Mouse (Mus musculus) liver, embryonic 16.5 days (tissue): ENCODE results near the gene Ankdd1b. TPM values are rescaled to one million over a fixed set of nuclear protein-coding genes. Genes with fewer than 3 reads are reported as not detected.
A peak's percentile ranks its signal among the peaks of the same experiment; 100 is the strongest.

Experiments
- ATAC-seq: fragments of 200-750 bp; cut with Nextera tagmentation; 2 replicates; pipeline ENCODE4 v1.8.0; 2017; ENCODE audit warnings: low read depth, mild to moderate bottlenecking, moderate number of reproducible peaks, moderate library complexity
- H3K27ac ChIP-seq: fragments of 300-500 bp; sonication (generic); 2 replicates; pipeline ENCODE4 v1.5.1; 2014; ENCODE audit warnings: mild to moderate bottlenecking, low read length
- H3K27me3 ChIP-seq: fragments of 300-500 bp; sonication (generic); 2 replicates; pipeline ENCODE4 v1.6.1; 2014; ENCODE audit warnings: low read depth, low read length, mixed read lengths; ENCODE audit not compliant: control insufficient read depth, insufficient read depth
- H3K36me3 ChIP-seq: fragments of 300-500 bp; sonication (generic); 2 replicates; pipeline ENCODE4 v1.6.1; 2014; ENCODE audit warnings: mild to moderate bottlenecking; ENCODE audit not compliant: control insufficient read depth, insufficient read depth
- H3K4me1 ChIP-seq: fragments of 300-500 bp; sonication (generic); 2 replicates; pipeline ENCODE4 v1.6.1; 2014; ENCODE audit warnings: low read depth, low read length, mixed read lengths; ENCODE audit not compliant: control insufficient read depth
- H3K4me2 ChIP-seq: fragments of 300-500 bp; sonication (generic); 2 replicates; pipeline ENCODE4 v1.6.1; 2014; ENCODE audit warnings: low read depth, low read length, mixed read lengths
- H3K4me3 ChIP-seq: fragments of 300-500 bp; sonication (generic); 2 replicates; pipeline ENCODE4 v1.5.1; 2014; ENCODE audit warnings: low read depth, mild to moderate bottlenecking, low read length
- H3K9ac ChIP-seq: fragments of 300-500 bp; sonication (generic); 2 replicates; pipeline ENCODE4 v1.6.1; 2014; ENCODE audit warnings: low read depth, low read length
- H3K9me3 ChIP-seq: fragments of 300-500 bp; sonication (generic); replicated peaks from 2 replicates; pipeline ENCODE4 v1.6.1; 2016; ENCODE audit warnings: low read length; ENCODE audit not compliant: control insufficient read depth
- WGBS: fragments of 180-500 bp; shearing (Covaris S2); extraction: QIAGEN DNeasy Blood & Tissue Kit; methylation state at CpG from one replicate; pipeline ENCODE4 v1.1.7; 2014; ENCODE audit not compliant: insufficient replicate concordance; 5-methylcytosine and 5-hydroxymethylcytosine counted together
- polyA plus RNA-seq: library from polyadenylated mRNA; unstranded; fragments of >200 nt; fragmentation: Nextera tagmentation; extraction: Ambion mirVana; gene quantifications from 2 replicates; pipeline ENCODE4 v1.2.1, GENCODE M21; 2015

Ankdd1b gene
- polyA plus RNA-seq, 1 experiment from 2014 or later, result not detected

DNA sequence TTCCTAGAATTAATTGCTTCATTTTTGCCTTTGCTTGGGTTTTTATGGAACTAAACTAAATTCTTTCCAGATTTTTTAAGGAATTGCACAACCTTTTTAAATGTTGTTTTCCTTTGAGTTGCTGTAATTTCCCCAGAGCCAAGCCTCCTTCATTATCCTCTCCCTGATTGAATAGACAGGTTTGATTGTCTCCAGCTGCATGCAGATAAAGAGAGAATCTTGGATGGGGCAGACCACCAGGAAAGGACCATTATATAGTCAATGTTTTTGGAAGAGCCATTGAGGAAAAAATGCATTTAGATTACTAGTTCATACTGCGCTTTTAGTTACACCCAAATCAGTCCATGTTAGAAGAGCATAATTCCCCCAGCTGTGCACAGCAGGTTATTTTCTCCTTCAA lies 62.2 kb downstream of the Ankdd1b start:
- Histone ChIP-seq H3K9me3 (no peaks in the 10 kb centered on the region), H3K9ac (no peak overlapping the region), H3K4me1 (no peaks in the 10 kb centered on the region), H3K4me2 (no peak overlapping the region), H3K36me3 (peaks cover 32% of the 10 kb centered on the region), H3K4me3 (no peak overlapping the region), H3K27me3 (no peaks in the 10 kb centered on the region), H3K27ac (no peak overlapping the region)
- no peak for ATAC-seq
- WGBS, result 88% methylated on average over 1 of the region's 1 CpGs

- H3K4me2 ChIP-seq, result no peak overlapping the region
- no peak for ATAC-seq
- H3K4me3 ChIP-seq, result no peak overlapping the region
- H3K9ac ChIP-seq, result no peak overlapping the region
- no peak overlapping the region for H3K27ac ChIP-seq
- H3K27me3 ChIP-seq, result no peaks in the 10 kb centered on the region
- H3K9me3 ChIP-seq, result no peaks in the 10 kb centered on the region
- 65% methylated on average over 4 of the region's 4 CpGs for WGBS
- H3K4me1 ChIP-seq, result no peaks in the 10 kb centered on the region
- peaks cover 41% of the 10 kb centered on the region for H3K36me3 ChIP-seq
Measured at GRCm38 (mm10) chr13:96407040-96407439, 64.0 kb downstream of the Ankdd1b start.

DNA sequence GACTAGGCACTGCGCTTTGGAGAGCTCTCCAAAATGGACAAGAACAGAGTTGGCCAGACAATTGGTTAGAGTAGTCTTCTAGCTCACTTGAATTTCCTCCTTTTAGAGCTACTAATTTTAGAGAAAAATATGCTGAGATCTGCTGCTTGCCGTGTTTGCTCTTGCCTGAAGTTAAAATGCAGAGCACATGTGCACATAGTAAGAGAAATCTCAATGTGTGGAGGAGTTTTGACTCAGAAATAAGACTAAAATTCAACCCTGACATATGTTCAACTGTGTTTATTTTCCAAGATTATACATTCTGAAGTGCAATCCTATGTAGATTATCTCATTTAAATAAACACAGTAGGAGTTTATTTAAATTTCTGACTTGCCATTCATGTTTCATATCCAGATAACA lies 65.5 kb downstream of the Ankdd1b start:
- no peak overlapping the region for H3K4me2 ChIP-seq
- peaks cover 50% of the 10 kb centered on the region for H3K36me3 ChIP-seq
- no peaks in the 10 kb centered on the region for H3K9me3 ChIP-seq
- no peak for ATAC-seq
- H3K9ac ChIP-seq, result no peak overlapping the region
- 74% methylated on average over 2 of the region's 2 CpGs for WGBS
- H3K27ac ChIP-seq, result no peak overlapping the region
- H3K27me3 ChIP-seq, result no peaks in the 10 kb centered on the region
- H3K4me1 ChIP-seq, result no peaks in the 10 kb centered on the region
- no peak overlapping the region for H3K4me3 ChIP-seq

DNA sequence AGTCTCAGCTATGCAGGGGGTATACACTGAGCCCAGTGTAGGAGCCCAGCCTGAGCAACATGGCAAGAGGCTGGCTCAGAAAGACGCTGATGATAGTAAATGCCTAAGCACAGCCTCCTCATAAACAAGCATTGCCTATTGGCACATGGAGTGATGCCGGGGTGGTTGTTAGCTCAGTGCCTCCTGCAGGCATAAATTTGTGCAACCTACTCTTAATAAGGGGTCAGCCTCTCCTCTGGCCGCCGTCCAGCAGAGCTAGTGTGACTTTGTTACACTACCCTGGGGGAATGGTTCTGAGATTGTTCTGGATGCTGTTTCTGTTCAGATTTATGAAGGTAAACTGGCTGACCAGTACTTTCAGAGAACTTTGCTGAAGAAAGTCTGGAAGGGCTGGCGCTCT lies 69.7 kb downstream of the Ankdd1b start:
- H3K4me1 ChIP-seq, result no peaks in the 10 kb centered on the region
- H3K4me2 ChIP-seq, result no peak overlapping the region
- no peaks in the 10 kb centered on the region for H3K9me3 ChIP-seq
- H3K27me3 ChIP-seq, result no peaks in the 10 kb centered on the region
- H3K9ac ChIP-seq, result no peak overlapping the region
- H3K4me3 ChIP-seq, result no peak overlapping the region
- H3K36me3 ChIP-seq, result peaks cover 64% of the 10 kb centered on the region
- WGBS, result 85% methylated on average over 5 of the region's 5 CpGs
- no peak for ATAC-seq
- no peak overlapping the region for H3K27ac ChIP-seq

GRCm38 (mm10) chr13:96389301-96389700 lies 81.7 kb downstream of the Ankdd1b start:
- H3K4me2 ChIP-seq, result peak overlapping the region; percentile 93
- no peak for ATAC-seq
- peak overlapping the region; percentile 95 for H3K4me3 ChIP-seq
- peak overlapping the region; percentile 86 for H3K9ac ChIP-seq
- H3K36me3 ChIP-seq, result peaks cover 14% of the 10 kb centered on the region
- H3K27ac ChIP-seq, result no peak overlapping the region
- WGBS, result 26% methylated on average over 2 of the region's 2 CpGs
- no peaks in the 10 kb centered on the region for H3K27me3 ChIP-seq
- peaks cover 11% of the 10 kb centered on the region for H3K4me1 ChIP-seq
- no peaks in the 10 kb centered on the region; the same call in 1 of the 2 replicates for H3K9me3 ChIP-seq

DNA sequence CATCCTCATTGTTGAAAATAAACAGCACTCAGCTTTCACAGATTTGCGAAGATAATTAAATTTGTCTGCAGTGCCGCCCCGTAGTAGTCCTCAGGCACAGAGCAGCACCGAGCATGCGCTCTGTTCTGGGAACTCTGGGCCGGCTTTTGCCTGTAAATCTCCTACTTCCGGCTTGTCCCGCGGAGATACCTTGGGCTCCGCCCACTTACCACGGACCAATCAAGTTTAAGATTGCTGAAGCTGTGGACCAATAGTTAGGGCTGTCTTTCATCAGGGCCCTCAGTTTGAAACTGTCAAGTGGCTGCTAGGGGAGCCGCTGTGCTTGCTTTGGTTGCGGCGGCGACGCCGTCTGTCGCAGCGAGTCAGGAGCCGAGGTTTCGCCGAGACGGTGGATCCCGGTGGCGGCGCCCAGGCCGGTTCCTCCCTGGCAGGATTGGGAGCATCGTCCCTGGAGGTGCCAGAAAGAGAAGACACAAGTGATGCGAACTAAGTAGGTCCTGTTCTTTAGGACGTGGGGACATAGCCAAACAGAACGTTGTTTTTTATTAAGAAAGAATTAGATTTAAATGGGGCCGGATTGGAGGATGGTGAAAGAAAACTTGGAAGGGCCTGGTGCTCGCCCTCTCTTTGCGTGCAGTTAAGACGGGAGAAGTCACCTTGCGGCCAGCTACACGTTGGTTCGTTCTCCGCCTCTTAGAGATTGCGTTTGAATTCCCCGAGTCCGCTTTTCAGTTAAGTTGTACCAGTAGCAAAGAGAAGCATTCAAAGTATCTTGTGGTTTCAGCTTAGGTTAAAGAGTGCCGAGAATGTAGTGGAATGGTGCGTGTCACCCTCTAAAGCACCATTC lies 82.7 kb downstream of the Ankdd1b start, which contains the start of gene Poc5:
Gene Poc5 (plus strand): TSS at position 253 of the 847 bp plus-strand sequence.
- WGBS, result under 1% methylated on average over 44 of the region's 44 CpGs
- peak within 1 kb of the TSS; percentile 95 for H3K4me3 ChIP-seq
- H3K4me1 ChIP-seq, result peaks cover 11% of the 10 kb centered on the region
- peaks cover 10% of the 10 kb centered on the region; the same call in 1 of the 2 replicates for H3K36me3 ChIP-seq
- H3K9me3 ChIP-seq, result no peaks in the 10 kb centered on the region; the same call in 1 of the 2 replicates
- peak within 1 kb of the TSS; percentile 86 for H3K9ac ChIP-seq
- H3K4me2 ChIP-seq, result peak within 1 kb of the TSS; percentile 93
- ATAC-seq, result peak; percentile 99
- H3K27me3 ChIP-seq, result no peaks in the 10 kb centered on the region; the same call in 1 of the 2 replicates
- H3K27ac ChIP-seq, result peak within 1 kb of the TSS; percentile 73

DNA sequence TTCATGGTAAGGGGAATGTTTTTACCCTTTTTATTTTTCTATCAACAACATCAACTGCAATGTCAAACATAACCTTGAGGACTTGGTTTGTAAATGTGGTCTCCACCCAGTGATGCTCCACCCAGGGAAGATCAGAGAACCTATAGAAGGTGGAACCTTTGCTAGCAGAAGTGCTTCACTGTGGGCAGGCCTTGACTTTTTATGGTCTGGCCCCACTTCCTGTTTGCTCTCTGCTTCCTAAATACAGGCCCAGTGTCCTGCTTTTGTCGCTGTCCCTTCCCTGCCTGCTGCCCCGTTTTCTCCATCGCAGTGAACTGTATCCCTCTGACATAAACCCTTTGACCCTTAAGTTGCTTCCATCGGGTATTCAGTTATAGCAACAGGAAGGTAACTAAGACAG lies 93.1 kb downstream of the Ankdd1b start:
- Histone ChIP-seq H3K9me3 (no peaks in the 10 kb centered on the region), H3K27me3 (no peaks in the 10 kb centered on the region), H3K4me2 (no peak overlapping the region), H3K36me3 (no peaks in the 10 kb centered on the region), H3K9ac (no peak overlapping the region), H3K4me1 (no peaks in the 10 kb centered on the region), H3K4me3 (no peak overlapping the region), H3K27ac (no peak overlapping the region)
- no peak for ATAC-seq
- 22% methylated on average over 4 of the region's 4 CpGs for WGBS

- Histone ChIP-seq H3K4me2 (no peak overlapping the region), H3K4me1 (no peaks in the 10 kb centered on the region), H3K27me3 (no peaks in the 10 kb centered on the region), H3K4me3 (no peak overlapping the region), H3K9me3 (no peaks in the 10 kb centered on the region), H3K27ac (no peak overlapping the region), H3K9ac (no peak overlapping the region), H3K36me3 (no peaks in the 10 kb centered on the region)
- no peak for ATAC-seq
- WGBS, result 83% methylated on average over 18 of the region's 18 CpGs
Measured at GRCm38 (mm10) chr13:96376871-96377270, 94.1 kb downstream of the Ankdd1b start.

DNA sequence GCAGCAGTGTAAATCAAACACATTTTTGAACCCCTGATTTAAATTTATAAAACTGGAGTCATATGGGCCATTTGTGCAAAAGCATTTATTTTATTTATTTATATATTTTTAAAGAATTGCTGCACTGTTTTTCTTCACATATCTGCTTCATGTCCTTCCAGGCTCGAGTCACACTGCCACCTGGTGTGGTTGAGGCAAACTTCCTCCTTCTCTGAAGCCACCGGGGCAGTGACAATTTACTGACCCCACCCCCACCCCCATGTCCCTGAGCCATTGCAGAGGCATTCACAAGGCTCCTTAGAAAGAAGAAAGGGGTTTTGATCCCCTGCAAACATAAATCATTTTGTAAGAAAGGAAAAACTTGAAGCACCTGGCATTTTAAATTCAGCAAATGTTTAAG lies 95.5 kb downstream of the Ankdd1b start:
- 0% methylated on average over 2 of the region's 2 CpGs for WGBS
- no peak for ATAC-seq

More for the DNA sequence above, 95.5 kb downstream of the Ankdd1b start:
- Histone ChIP-seq H3K36me3 (no peaks in the 10 kb centered on the region), H3K9me3 (no peaks in the 10 kb centered on the region), H3K27ac (no peak overlapping the region), H3K4me2 (no peak overlapping the region), H3K4me1 (no peaks in the 10 kb centered on the region), H3K27me3 (no peaks in the 10 kb centered on the region), H3K4me3 (no peak overlapping the region), H3K9ac (no peak overlapping the region)
